Mouse (Mus musculus): Measurements from ENCODE around the gene AY074887. TPM values are rescaled to one million over a fixed set of nuclear protein-coding genes. Genes with fewer than 3 reads are reported as not detected.
"Not testable (repeated sequence)": the region's sequence is repeated elsewhere in the genome, so short reads cannot be mapped to it uniquely, and the experiment has no call there.

The AY074887 gene
- total RNA-seq (2021) = not detected

GRCm38 (mm10) chr9:54950575-54951321 is at the start of gene AY074887, which contains the start of gene Psma4:
Gene AY074887 (minus strand): TSS chr9:54950998.
Gene Psma4 (plus strand): TSS chr9:54950790.
- intact Hi-C loops (cut with DNase I) = no loop called here
- peak; percentile 98 for DNase-seq

- intact Hi-C loops (cut with DNase I) = no loop called here
- no peak for DNase-seq
Measured at GRCm38 (mm10) chr9:54995645-54996044, 44.8 kb upstream of the AY074887 start.

GRCm38 (mm10) chr9:54994381-54994780 is 43.6 kb upstream of the AY074887 start:
- no peak for DNase-seq
- intact Hi-C loops (cut with DNase I) = no loop called here

GRCm38 (mm10) chr9:54990362-54990761 is 39.6 kb upstream of the AY074887 start:
- intact Hi-C loops (cut with DNase I) = no loop called here
- DNase-seq = no peak

GRCm38 (mm10) chr9:54982401-54982800 is 31.6 kb upstream of the AY074887 start:
- intact Hi-C loops (cut with DNase I) = no loop called here
- DNase-seq = no peak

GRCm38 (mm10) chr9:54981291-54982191 is 30.7 kb upstream of the AY074887 start:
- intact Hi-C loops (cut with DNase I) = no loop called here
- DNase-seq = peak; percentile 52

GRCm38 (mm10) chr9:54980674-54981073 is 29.9 kb upstream of the AY074887 start, which contains the start of gene Chrna5:
Gene Chrna5 (plus strand): TSS chr9:54980880.
- DNase-seq = no peak
- intact Hi-C loops (cut with DNase I) = no loop called here

- intact Hi-C loops (cut with DNase I) = no loop called here
Measured at GRCm38 (mm10) chr9:54969972-54970637, 19.3 kb upstream of the AY074887 start.

GRCm38 (mm10) chr9:54963669-54964068 is 12.9 kb upstream of the AY074887 start:
- intact Hi-C loops (cut with DNase I) = no loop called here

More at GRCm38 (mm10) chr9:54969972-54970637, 19.3 kb upstream of the AY074887 start:
- no peak for DNase-seq

GRCm38 (mm10) chr9:54961059-54961458 is 10.3 kb upstream of the AY074887 start:
- intact Hi-C loops (cut with DNase I) = no loop called here
- no peak for DNase-seq

More at GRCm38 (mm10) chr9:54963669-54964068, 12.9 kb upstream of the AY074887 start:
- DNase-seq = no peak

GRCm38 (mm10) chr9:54950162-54950561 is 636 bp downstream of the AY074887 start:
- intact Hi-C loops (cut with DNase I); DNase-seq: not testable (repeated sequence)

- intact Hi-C loops (cut with DNase I) = loop anchor here (10.0 kb wide), 1 partner anchor 165 kb away; no protein-coding TSS in a partner anchor
- DNase-seq = no peak
Measured at GRCm38 (mm10) chr9:54949465-54949864, 1.3 kb downstream of the AY074887 start.

GRCm38 (mm10) chr9:54946256-54946655 is 4.5 kb downstream of the AY074887 start:
- intact Hi-C loops (cut with DNase I) = loop anchor here (10.0 kb wide), 1 partner anchor 169 kb away; no protein-coding TSS in a partner anchor
- no peak for DNase-seq

- intact Hi-C loops (cut with DNase I) = loop anchor here (10.0 kb wide), 1 partner anchor 170 kb away; no protein-coding TSS in a partner anchor
Measured at GRCm38 (mm10) chr9:54944467-54944866, 6.3 kb downstream of the AY074887 start.

GRCm38 (mm10) chr9:54942071-54942470 is 8.7 kb downstream of the AY074887 start:
- no peak for DNase-seq
- intact Hi-C loops (cut with DNase I) = loop anchor here (10.0 kb wide), 1 partner anchor 173 kb away; no protein-coding TSS in a partner anchor

More at GRCm38 (mm10) chr9:54944467-54944866, 6.3 kb downstream of the AY074887 start:
- DNase-seq = no peak

- intact Hi-C loops (cut with DNase I) = no loop called here
Measured at GRCm38 (mm10) chr9:54932379-54932778, 18.4 kb downstream of the AY074887 start.

GRCm38 (mm10) chr9:54931765-54932164 is 19.0 kb downstream of the AY074887 start:
- intact Hi-C loops (cut with DNase I) = no loop called here
- DNase-seq = no peak

More at GRCm38 (mm10) chr9:54932379-54932778, 18.4 kb downstream of the AY074887 start:
- no peak for DNase-seq

GRCm38 (mm10) chr9:54930741-54931140 is 20.1 kb downstream of the AY074887 start:
- intact Hi-C loops (cut with DNase I) = no loop called here
- no peak for DNase-seq

- intact Hi-C loops (cut with DNase I) = no loop called here
- no peak for DNase-seq
Measured at GRCm38 (mm10) chr9:54919946-54920345, 30.9 kb downstream of the AY074887 start.

- intact Hi-C loops (cut with DNase I) = no loop called here
- DNase-seq = no peak
Measured at GRCm38 (mm10) chr9:54918781-54919180, 32.0 kb downstream of the AY074887 start.
